In the genomic region with DNA sequence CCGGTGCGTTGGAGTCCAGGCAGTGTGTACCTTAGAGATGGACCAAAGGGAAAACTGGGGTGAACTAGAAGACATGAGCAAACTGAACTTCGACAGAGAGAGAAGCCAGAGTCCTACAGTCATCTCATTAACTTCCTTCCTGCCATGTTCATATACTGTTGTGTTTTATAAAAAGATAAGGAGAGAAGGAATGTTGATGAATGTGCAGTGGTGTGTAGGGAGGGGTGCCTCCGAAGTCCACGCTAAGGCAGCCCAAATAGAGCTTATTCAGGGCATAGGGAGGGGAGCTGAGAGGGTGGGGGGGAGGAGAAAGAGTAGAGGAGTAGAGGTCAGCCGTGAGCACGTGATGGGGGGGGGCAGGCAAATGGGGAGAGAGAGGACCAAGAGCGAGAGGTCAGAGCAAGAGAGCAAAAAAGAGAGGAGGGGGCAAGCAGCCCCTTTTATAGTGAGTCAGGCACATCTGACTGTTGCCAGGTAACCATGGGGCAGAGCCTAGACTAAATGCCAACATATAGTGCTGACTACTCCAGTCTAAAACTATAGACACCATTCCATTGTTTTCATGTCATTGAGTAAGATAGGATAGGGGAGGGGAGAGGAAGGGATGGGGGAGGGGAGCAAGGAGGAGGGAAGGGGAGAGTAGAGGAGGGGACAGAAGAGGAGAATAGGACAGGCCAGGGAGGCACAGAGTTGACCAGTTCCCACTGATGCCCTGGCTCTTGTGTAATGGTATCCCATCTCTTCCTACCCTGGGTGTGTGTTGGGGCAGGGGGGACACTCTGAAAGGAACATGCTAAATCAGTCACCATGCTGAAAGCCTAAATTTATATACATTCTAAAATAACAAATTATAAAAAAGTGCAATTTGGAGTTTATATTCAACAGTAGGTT, we compare ENCODE assay signal across 12 mouse cellular contexts.
A peak's percentile ranks its signal among the peaks of the same experiment; 100 is the strongest.
DNase-seq lines count a peak whose midpoint lies in the region; ATAC-seq and TF ChIP-seq lines count a peak whose summit lies in the region.
"Had no signal": no experiment of that assay in that cellular context is flagged by ENCODE, and none has a peak within 500 bp of the region (broad histone marks: within the 10 kb centered on the region; RNA-seq: fewer than 3 reads in every experiment).

No protein-coding gene starts in this region.

- no peaks in the 10 kb centered on the region for H3K27me3 ChIP-seq in heart, embryonic 13.5 days (replicated peaks)
- no peaks in the 10 kb centered on the region for H3K27me3 ChIP-seq in lung, embryonic 15.5 days
- H3K27me3 ChIP-seq in forebrain, embryonic 15.5 days, result no peaks in the 10 kb centered on the region
- no peaks in the 10 kb centered on the region for H3K27me3 ChIP-seq in limb, embryonic 15.5 days

- TF ChIP-seq CTCF in left cerebral cortex, adult 2 months (IDR thresholded peaks at IDR 0.05), result no peak

- no peaks in the 10 kb centered on the region for H3K9me3 ChIP-seq in heart, embryonic 13.5 days
- no peaks in the 10 kb centered on the region for H3K9me3 ChIP-seq in lung, embryonic 15.5 days
- H3K9me3 ChIP-seq in forebrain, embryonic 15.5 days, result no peaks in the 10 kb centered on the region
- H3K9me3 ChIP-seq in limb, embryonic 15.5 days, result no peaks in the 10 kb centered on the region

- peaks cover 31% of the 10 kb centered on the region for H3K4me1 ChIP-seq in heart, embryonic 13.5 days
- peaks cover 31% of the 10 kb centered on the region for H3K4me1 ChIP-seq in lung, embryonic 15.5 days
- peaks cover 18% of the 10 kb centered on the region for H3K4me1 ChIP-seq in forebrain, embryonic 15.5 days
- H3K4me1 ChIP-seq in limb, embryonic 15.5 days, result peaks cover 11% of the 10 kb centered on the region

- H3K9ac ChIP-seq in heart, embryonic 13.5 days, result 0 out of 2 replicates have a peak overlapping the region, but pooled peaks have one; percentile 52
- no peak overlapping the region for H3K9ac ChIP-seq in lung, embryonic 15.5 days
- H3K9ac ChIP-seq in forebrain, embryonic 15.5 days (replicated peaks), result no peak overlapping the region
- no peak overlapping the region for H3K9ac ChIP-seq in limb, embryonic 15.5 days
- H3K9ac ChIP-seq: liver, embryonic 14.5 days had no signal

- H3K4me3 ChIP-seq in heart, embryonic 13.5 days, result no peak overlapping the region
- H3K4me3 ChIP-seq in lung, embryonic 15.5 days, result no peak overlapping the region
- H3K4me3 ChIP-seq in forebrain, embryonic 15.5 days, result no peak overlapping the region
- H3K4me3 ChIP-seq in limb, embryonic 15.5 days, result no peak overlapping the region
- H3K4me3 ChIP-seq in left cerebral cortex, adult 2 months, result no peak overlapping the region

- intact Hi-C loops in heart, postnatal 10 days (cut with DNase I), result no loop called here
- intact Hi-C loops in left cerebral cortex, adult 2 months (cut with DNase I), result no loop called here

- no peak for DNase-seq in heart, postnatal 10 days
- DNase-seq in lung, postnatal 10 days, result no peak
- no peak for DNase-seq in left cerebral cortex, adult 2 months (ENCODE audit: extremely low spot score in 1 of 2, low spot score in 2 of 2)
- no peak for DNase-seq in c-Kit-positive CD71-positive TER-119-positive erythroid progenitor cells, embryonic 14.5 days (ENCODE audit: low spot score)
- DNase-seq: cerebellum, adult 11-12 months; kidney, adult 8-10 months had no signal

- H3K4me2 ChIP-seq in heart, embryonic 13.5 days, result peak overlapping the region; percentile 56
- no peak overlapping the region for H3K4me2 ChIP-seq in lung, embryonic 15.5 days
- no peak overlapping the region for H3K4me2 ChIP-seq in forebrain, embryonic 15.5 days (replicated peaks)
- no peak overlapping the region for H3K4me2 ChIP-seq in limb, embryonic 15.5 days

- peak overlapping the region; percentile 97 for H3K27ac ChIP-seq in heart, embryonic 13.5 days (replicated peaks)
- peak overlapping the region; percentile 87 for H3K27ac ChIP-seq in lung, embryonic 15.5 days
- H3K27ac ChIP-seq in forebrain, embryonic 15.5 days (replicated peaks), result peak overlapping the region; percentile 42
- H3K27ac ChIP-seq in limb, embryonic 15.5 days, result peak overlapping the region; percentile 18; the same call in 1 of the 2 replicates
- H3K27ac ChIP-seq in left cerebral cortex, adult 2 months, result no peak overlapping the region
- H3K27ac ChIP-seq: liver, embryonic 14.5 days had no signal

- ATAC-seq in heart, embryonic 13.5 days (ENCODE audit: extremely low read depth, insufficient number of reproducible peaks, low FRiP score, low TSS enrichment), result peak; percentile 14; the same call in 1 of the 2 replicates
- peak; percentile 60; the same call in 1 of the 2 replicates for ATAC-seq in lung, embryonic 15.5 days (ENCODE audit: borderline replicate concordance, extremely low read depth, low FRiP score, low TSS enrichment)
- ATAC-seq in forebrain, embryonic 15.5 days (replicated peaks), result peak; percentile 51
- no peak for ATAC-seq in limb, embryonic 15.5 days (ENCODE audit: insufficient number of reproducible peaks, low FRiP score, low TSS enrichment, low read depth)
- ATAC-seq: midbrain, embryonic 16.5 days had no signal

- no peaks in the 10 kb centered on the region for H3K36me3 ChIP-seq in heart, embryonic 13.5 days
- H3K36me3 ChIP-seq in lung, embryonic 15.5 days, result no peaks in the 10 kb centered on the region
- no peaks in the 10 kb centered on the region for H3K36me3 ChIP-seq in forebrain, embryonic 15.5 days
- H3K36me3 ChIP-seq in limb, embryonic 15.5 days, result no peaks in the 10 kb centered on the region

- WGBS in heart, embryonic 13.5 days, result 59% methylated on average over 8 of the region's 8 CpGs
- 33% methylated on average over 8 of the region's 8 CpGs for WGBS in lung, embryonic 15.5 days
- 60% methylated on average over 7 of the region's 8 CpGs for WGBS in forebrain, embryonic 15.5 days
- WGBS in limb, embryonic 15.5 days, result 79% methylated on average over 8 of the region's 8 CpGs
